Mouse (Mus musculus): Measurements from ENCODE around the gene A130010J15Rik. TPM values are rescaled to one million over a fixed set of nuclear protein-coding genes. Genes with fewer than 3 reads are reported as not detected.

The A130010J15Rik gene
- polyA plus RNA-seq, 1 experiment: not detected

DNA sequence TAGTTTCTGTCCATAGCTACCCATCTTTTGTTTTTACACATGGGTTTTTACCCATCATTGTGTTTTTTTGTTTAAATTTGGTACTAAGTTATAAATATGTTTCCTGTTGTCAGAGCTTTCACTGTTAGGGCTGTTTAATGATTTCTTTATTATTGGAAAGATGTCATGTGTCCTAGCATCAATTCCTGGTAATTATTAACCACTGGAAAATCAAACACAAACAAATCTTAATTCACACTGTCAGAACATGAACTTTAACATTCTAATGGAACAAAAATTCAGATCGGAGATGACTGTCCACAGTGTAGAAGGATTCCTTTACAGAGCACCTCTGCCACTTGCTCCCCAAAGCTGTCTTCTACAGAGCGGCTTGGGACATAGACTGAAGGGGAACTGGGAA, 37.6 kb downstream of the A130010J15Rik start:
- no peaks in the 10 kb centered on the region for H3K27me3 ChIP-seq (ENCODE audit: control insufficient read depth)
- no peak overlapping the region for H3K4me3 ChIP-seq (replicated peaks)
- TF ChIP-seq TAL1 (IDR thresholded peaks at IDR 0.05; ENCODE audit: low read length) (no peak), GATA1 (IDR thresholded peaks at IDR 0.05; ENCODE audit: low read length) (no peak)
- H3K36me3 ChIP-seq (ENCODE audit: control insufficient read depth): no peaks in the 10 kb centered on the region
- no peaks in the 10 kb centered on the region for H3K9me3 ChIP-seq (ENCODE audit: control insufficient read depth, low read length)
- H3K4me1 ChIP-seq (ENCODE audit: control insufficient read depth): no peaks in the 10 kb centered on the region

DNA sequence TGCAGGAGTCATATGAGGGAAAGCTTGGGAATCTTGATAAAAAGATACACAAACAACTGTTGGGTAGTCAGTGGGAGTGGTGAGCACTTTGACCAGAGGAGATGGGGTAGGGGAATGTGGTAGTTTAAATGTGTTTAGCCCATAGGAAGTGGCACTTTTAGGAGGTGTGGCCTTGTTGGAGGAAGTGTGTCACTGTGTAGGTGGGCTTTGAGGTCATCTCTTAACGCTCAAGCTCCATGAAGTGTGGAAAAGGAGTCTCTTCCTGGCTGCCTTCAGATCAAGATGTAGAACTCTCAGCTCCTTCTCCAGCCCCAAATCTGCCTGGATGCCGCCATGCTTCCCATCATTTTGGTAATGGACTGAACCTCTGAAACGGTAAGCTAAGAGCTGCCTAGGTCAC, 39.7 kb downstream of the A130010J15Rik start, which contains the start of gene Lamb3:
Gene Lamb3 (plus strand): TSS at position 197 of the 400 bp plus-strand sequence.
- H3K36me3 ChIP-seq (ENCODE audit: control insufficient read depth): no peaks in the 10 kb centered on the region
- H3K4me3 ChIP-seq (replicated peaks): no peak within 1 kb of the TSS

DNA sequence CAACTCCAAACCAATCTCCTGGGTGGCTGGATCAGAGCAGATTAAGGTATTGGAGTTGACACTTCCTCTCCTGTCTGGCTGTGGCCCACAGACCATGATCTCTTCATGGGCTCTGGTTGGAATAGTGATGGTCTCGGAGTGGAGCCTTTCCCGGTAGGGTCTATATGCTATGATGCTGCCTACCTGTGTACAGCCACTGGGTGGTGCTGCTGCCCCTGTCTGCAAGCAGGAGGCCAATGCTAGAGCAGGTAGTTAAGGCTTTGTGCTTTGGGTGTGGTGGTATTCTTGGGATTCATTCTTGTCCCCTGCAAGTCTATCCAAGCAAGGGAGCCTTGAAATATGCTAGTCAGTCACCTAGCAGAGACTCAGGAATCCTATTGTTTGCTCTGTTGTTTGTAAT, 40.3 kb downstream of the A130010J15Rik start:
- H3K9me3 ChIP-seq (ENCODE audit: control insufficient read depth, low read length): no peaks in the 10 kb centered on the region
- no peaks in the 10 kb centered on the region for H3K36me3 ChIP-seq (ENCODE audit: control insufficient read depth)
- H3K27me3 ChIP-seq (ENCODE audit: control insufficient read depth): no peaks in the 10 kb centered on the region
- H3K4me1 ChIP-seq (ENCODE audit: control insufficient read depth): no peaks in the 10 kb centered on the region
- no peak for TF ChIP-seq TAL1 (IDR thresholded peaks at IDR 0.05; ENCODE audit: low read length)
- TF ChIP-seq GATA1 (IDR thresholded peaks at IDR 0.05; ENCODE audit: low read length): no peak
- no peak overlapping the region for H3K4me3 ChIP-seq (replicated peaks)

More for the DNA sequence above, 39.7 kb downstream of the A130010J15Rik start, which contains the start of gene Lamb3:
- H3K9me3 ChIP-seq (ENCODE audit: control insufficient read depth, low read length): no peaks in the 10 kb centered on the region
- TF ChIP-seq GATA1 (IDR thresholded peaks at IDR 0.05; ENCODE audit: low read length): no peak
- no peak for TF ChIP-seq TAL1 (IDR thresholded peaks at IDR 0.05; ENCODE audit: low read length)
- H3K27me3 ChIP-seq (ENCODE audit: control insufficient read depth): no peaks in the 10 kb centered on the region
- H3K4me1 ChIP-seq (ENCODE audit: control insufficient read depth): no peaks in the 10 kb centered on the region

DNA sequence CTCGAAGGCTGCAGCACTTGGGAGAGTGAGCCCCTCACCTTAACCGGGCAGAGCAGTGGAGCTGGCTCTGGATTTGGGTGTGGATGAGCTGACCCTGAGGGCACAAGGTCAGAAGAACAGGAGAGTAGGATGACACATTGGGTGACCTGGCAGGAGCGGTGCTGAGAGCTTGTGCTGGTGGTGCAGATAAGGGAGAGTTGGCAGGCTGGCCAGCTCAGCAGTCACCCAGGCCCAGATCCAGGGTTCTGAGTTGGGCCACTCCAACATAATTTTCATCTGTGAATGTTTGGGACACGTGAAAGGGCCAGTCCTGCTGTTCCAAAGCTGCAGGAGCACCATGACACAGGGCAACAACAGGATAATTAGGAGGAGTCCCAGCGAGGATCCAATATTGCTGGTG, 43.5 kb downstream of the A130010J15Rik start:
- H3K27me3 ChIP-seq (ENCODE audit: control insufficient read depth): no peaks in the 10 kb centered on the region
- no peak overlapping the region for H3K4me3 ChIP-seq (replicated peaks)
- no peaks in the 10 kb centered on the region for H3K36me3 ChIP-seq (ENCODE audit: control insufficient read depth)
- no peaks in the 10 kb centered on the region for H3K9me3 ChIP-seq (ENCODE audit: control insufficient read depth, low read length)
- H3K4me1 ChIP-seq (ENCODE audit: control insufficient read depth): no peaks in the 10 kb centered on the region
- TF ChIP-seq GATA1 (IDR thresholded peaks at IDR 0.05; ENCODE audit: low read length) (no peak), TAL1 (IDR thresholded peaks at IDR 0.05; ENCODE audit: low read length) (no peak)

DNA sequence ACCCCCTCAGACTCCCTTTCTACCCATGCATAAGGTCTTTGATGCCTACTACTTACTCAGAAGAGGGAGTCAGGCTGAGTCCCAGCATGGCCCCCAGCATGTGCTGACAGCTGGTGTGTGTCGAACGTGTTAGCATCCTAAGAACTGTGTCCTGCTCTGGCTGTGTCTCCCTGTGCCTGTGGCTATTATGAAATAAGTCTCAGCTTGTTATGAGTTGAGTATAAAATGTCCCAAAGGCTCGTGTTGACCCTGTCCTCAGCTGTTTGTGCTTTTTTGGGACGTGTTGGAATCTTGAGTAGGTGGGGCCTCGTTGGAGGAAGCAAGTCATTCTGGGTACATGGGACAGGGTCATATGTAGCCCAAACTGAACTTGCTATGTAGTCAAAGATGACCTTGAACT, 46.2 kb downstream of the A130010J15Rik start:
- Histone ChIP-seq H3K9me3 (ENCODE audit: control insufficient read depth, low read length) (no peaks in the 10 kb centered on the region), H3K36me3 (ENCODE audit: control insufficient read depth) (no peaks in the 10 kb centered on the region), H3K4me3 (replicated peaks) (no peak overlapping the region), H3K27me3 (ENCODE audit: control insufficient read depth) (no peaks in the 10 kb centered on the region), H3K4me1 (ENCODE audit: control insufficient read depth) (no peaks in the 10 kb centered on the region)
- TF ChIP-seq GATA1 (IDR thresholded peaks at IDR 0.05; ENCODE audit: low read length): no peak
- no peak for TF ChIP-seq TAL1 (IDR thresholded peaks at IDR 0.05; ENCODE audit: low read length)

DNA sequence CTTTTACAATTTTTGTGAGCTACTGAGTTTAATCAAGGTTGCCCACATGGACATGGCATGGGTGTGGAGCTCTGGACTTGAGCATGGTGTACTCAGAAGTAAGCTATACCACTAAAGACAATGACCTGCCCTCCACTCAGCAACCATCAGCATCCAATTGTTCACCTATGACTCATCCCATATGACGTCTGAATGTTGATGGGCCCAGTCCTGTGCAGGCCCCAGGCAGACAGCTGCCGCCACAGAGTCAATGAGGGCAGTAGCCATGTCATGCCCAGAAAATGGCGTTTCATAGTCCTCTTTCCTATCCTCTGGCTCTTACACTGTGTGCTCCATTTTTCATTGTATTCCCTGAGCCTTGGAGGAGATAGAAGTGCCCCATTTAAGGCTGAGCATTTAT, 48.2 kb downstream of the A130010J15Rik start:
- TF ChIP-seq TAL1 (IDR thresholded peaks at IDR 0.05; ENCODE audit: low read length) (no peak), GATA1 (IDR thresholded peaks at IDR 0.05; ENCODE audit: low read length) (no peak)
- H3K4me3 ChIP-seq (replicated peaks): no peak overlapping the region
- no peaks in the 10 kb centered on the region for H3K9me3 ChIP-seq (ENCODE audit: control insufficient read depth, low read length)
- no peaks in the 10 kb centered on the region for H3K4me1 ChIP-seq (ENCODE audit: control insufficient read depth)
- no peaks in the 10 kb centered on the region for H3K27me3 ChIP-seq (ENCODE audit: control insufficient read depth)
- H3K36me3 ChIP-seq (ENCODE audit: control insufficient read depth): no peaks in the 10 kb centered on the region

DNA sequence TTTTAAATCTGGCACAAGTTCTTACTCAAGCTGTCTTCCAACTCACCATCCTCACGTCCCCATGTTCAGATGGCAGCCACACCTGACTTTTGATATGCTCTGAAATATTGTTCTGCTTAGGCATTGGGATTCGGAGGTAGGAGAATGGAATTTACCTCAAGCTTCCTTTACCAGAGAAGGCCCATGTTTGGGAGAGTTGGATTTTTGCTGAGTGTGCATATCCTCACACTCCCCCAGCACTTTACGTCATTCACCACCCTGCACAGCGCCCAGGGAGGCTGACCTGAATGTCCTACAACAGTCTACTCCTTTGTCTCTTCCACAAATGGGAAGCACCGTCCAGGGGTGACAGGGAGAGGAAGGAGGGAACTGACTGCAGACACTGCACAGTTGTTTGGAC, 52.6 kb downstream of the A130010J15Rik start:
- H3K36me3 ChIP-seq (ENCODE audit: control insufficient read depth): no peaks in the 10 kb centered on the region
- H3K27me3 ChIP-seq (ENCODE audit: control insufficient read depth): no peaks in the 10 kb centered on the region
- no peak overlapping the region for H3K4me3 ChIP-seq (replicated peaks)
- H3K9me3 ChIP-seq (ENCODE audit: control insufficient read depth, low read length): no peaks in the 10 kb centered on the region
- TF ChIP-seq GATA1 (IDR thresholded peaks at IDR 0.05; ENCODE audit: low read length): no peak
- H3K4me1 ChIP-seq (ENCODE audit: control insufficient read depth): no peaks in the 10 kb centered on the region

DNA sequence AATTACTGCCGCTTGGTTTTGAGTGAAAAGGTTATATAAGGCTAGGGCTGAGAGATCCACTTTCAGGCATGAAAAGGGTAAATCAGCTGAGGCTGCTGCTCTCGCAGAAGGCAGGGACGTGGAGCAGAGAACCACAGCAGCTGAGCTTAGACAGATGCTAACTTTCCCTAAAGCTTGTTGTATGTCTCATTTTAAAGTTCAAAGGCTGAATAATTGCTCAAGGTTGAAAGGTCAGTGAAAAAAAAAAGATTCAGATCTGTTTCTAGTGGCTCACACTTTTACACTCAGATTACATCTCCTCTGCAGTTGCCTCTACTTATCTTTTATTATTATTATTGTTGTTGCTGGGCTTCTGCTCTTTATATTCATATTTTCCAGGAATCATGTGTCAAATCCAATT, 57.7 kb downstream of the A130010J15Rik start:
- no peaks in the 10 kb centered on the region for H3K27me3 ChIP-seq (ENCODE audit: control insufficient read depth)
- TF ChIP-seq TAL1 (IDR thresholded peaks at IDR 0.05; ENCODE audit: low read length) (no peak), GATA1 (IDR thresholded peaks at IDR 0.05; ENCODE audit: low read length) (no peak)
- H3K4me1 ChIP-seq (ENCODE audit: control insufficient read depth): no peaks in the 10 kb centered on the region
- H3K9me3 ChIP-seq (ENCODE audit: control insufficient read depth, low read length): no peaks in the 10 kb centered on the region
- no peaks in the 10 kb centered on the region for H3K36me3 ChIP-seq (ENCODE audit: control insufficient read depth)
- no peak overlapping the region for H3K4me3 ChIP-seq (replicated peaks)

DNA sequence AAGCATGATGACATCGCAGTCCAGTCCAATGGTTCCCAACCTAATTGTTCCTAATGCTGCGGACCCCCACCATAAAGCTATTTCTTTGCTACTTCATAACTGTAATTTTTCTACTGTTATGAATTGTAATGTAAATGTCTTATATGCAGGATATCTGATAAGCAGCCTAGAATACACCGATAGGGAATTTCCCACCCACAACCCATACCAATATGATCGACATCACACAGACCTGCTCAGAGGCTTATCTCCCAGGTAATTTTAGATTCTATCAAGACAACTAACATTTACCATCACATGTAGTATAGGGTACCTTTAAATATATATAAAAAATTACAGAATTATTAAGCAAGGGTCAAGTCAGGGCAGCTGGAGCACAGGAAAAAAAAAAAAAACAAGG, 58.3 kb downstream of the A130010J15Rik start:
- no peaks in the 10 kb centered on the region for H3K27me3 ChIP-seq (ENCODE audit: control insufficient read depth)
- H3K4me3 ChIP-seq (replicated peaks): no peak overlapping the region
- no peaks in the 10 kb centered on the region for H3K4me1 ChIP-seq (ENCODE audit: control insufficient read depth)
- no peaks in the 10 kb centered on the region for H3K36me3 ChIP-seq (ENCODE audit: control insufficient read depth)
- no peaks in the 10 kb centered on the region for H3K9me3 ChIP-seq (ENCODE audit: control insufficient read depth, low read length)
- no peak for TF ChIP-seq GATA1 (IDR thresholded peaks at IDR 0.05; ENCODE audit: low read length)
- TF ChIP-seq TAL1 (IDR thresholded peaks at IDR 0.05; ENCODE audit: low read length): no peak
